ENCODE assay signal across 14 mouse cellular contexts in the genomic region with DNA sequence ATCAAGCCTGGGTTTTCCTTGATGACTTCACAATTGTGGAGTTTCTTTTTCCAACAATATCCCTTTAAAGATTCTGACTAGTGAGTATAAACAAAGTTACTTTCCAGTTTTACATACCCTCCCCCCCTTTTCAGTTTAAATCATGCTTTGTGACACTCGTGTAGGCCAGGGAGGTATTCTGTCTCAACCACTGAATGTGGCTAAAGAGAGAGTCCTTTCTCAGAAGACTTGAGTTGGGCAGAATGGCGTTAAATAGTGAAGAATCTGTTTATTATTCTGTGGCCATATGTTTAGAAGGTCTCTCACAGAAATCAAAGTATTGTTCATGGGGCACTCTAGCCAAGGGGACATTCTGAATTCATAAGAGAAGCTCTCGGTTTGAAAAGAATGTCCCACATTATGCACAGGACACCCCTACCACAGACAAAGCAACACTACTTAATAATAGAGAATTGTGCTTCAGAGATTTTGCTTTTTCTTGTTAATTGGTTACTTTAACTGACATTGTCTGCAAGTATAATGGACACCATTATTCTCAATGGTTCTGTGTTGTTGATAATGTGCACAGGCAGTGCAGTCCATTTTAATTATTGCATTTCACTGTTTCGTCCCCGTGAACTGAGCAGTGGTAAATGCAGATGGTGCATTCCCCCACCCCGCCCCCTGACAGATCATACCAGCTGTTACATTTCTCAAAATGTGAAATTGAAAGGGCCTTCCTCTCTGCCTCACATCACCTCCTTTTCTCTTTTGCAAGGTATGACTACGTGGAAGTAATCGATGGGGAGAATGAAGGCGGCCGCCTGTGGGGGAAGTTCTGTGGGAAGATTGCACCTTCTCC. TPM values are rescaled to one million over a fixed set of nuclear protein-coding genes. Genes with fewer than 3 reads are reported as not detected.
DNase-seq lines count a peak whose midpoint lies in the region; ATAC-seq lines count a peak whose summit lies in the region.
"Had no signal": no experiment of that assay in that cellular context is flagged by ENCODE, and none has a peak within 500 bp of the region (broad histone marks: within the 10 kb centered on the region; RNA-seq: fewer than 3 reads in every experiment).

No protein-coding gene starts in this region.

- H3K4me3 ChIP-seq in embryonic facial prominence, embryonic 11.5 days (ENCODE audit: low read depth, low read length): no peak overlapping the region
- H3K4me3 ChIP-seq in embryonic facial prominence, embryonic 10.5 days: no peak overlapping the region
- no peak overlapping the region for H3K4me3 ChIP-seq in midbrain, embryonic 12.5 days
- H3K4me3 ChIP-seq in midbrain, embryonic 15.5 days: no peak overlapping the region
- no peak overlapping the region for H3K4me3 ChIP-seq in hindbrain, embryonic 11.5 days (ENCODE audit: low read depth, low read length)
- no peak overlapping the region for H3K4me3 ChIP-seq in midbrain, embryonic 16.5 days (ENCODE audit: low read depth, low read length)
- H3K4me3 ChIP-seq: embryonic facial prominence, embryonic 12.5 days; heart, embryonic 15.5 days had no signal

- H3K36me3 ChIP-seq in embryonic facial prominence, embryonic 11.5 days (replicated peaks; ENCODE audit: control insufficient read depth, insufficient read depth, low read depth, low read length): no peaks in the 10 kb centered on the region
- H3K36me3 ChIP-seq in embryonic facial prominence, embryonic 10.5 days (replicated peaks): no peaks in the 10 kb centered on the region; the same call in 1 of the 2 replicates
- no peaks in the 10 kb centered on the region for H3K36me3 ChIP-seq in midbrain, embryonic 12.5 days
- H3K36me3 ChIP-seq in midbrain, embryonic 15.5 days (replicated peaks): no peaks in the 10 kb centered on the region
- H3K36me3 ChIP-seq in hindbrain, embryonic 11.5 days (ENCODE audit: control insufficient read depth, insufficient read depth, low read length): no peaks in the 10 kb centered on the region
- 0 out of 2 replicates have a peak, but pooled peaks cover 5% of the 10 kb centered on the region for H3K36me3 ChIP-seq in midbrain, embryonic 16.5 days (ENCODE audit: control insufficient read depth, insufficient read depth, low read length)
- H3K36me3 ChIP-seq: embryonic facial prominence, embryonic 12.5 days had no signal

- H3K9me3 ChIP-seq in embryonic facial prominence, embryonic 11.5 days (replicated peaks; ENCODE audit: control insufficient read depth, low read length): no peaks in the 10 kb centered on the region
- H3K9me3 ChIP-seq in embryonic facial prominence, embryonic 10.5 days: no peaks in the 10 kb centered on the region
- no peaks in the 10 kb centered on the region for H3K9me3 ChIP-seq in midbrain, embryonic 12.5 days
- no peaks in the 10 kb centered on the region for H3K9me3 ChIP-seq in midbrain, embryonic 15.5 days
- no peaks in the 10 kb centered on the region for H3K9me3 ChIP-seq in hindbrain, embryonic 11.5 days (ENCODE audit: control insufficient read depth, low read length)
- H3K9me3 ChIP-seq in midbrain, embryonic 16.5 days (replicated peaks; ENCODE audit: control insufficient read depth, low read length, poor library complexity, severe bottlenecking): no peaks in the 10 kb centered on the region
- H3K9me3 ChIP-seq: embryonic facial prominence, embryonic 12.5 days; heart, embryonic 15.5 days had no signal

- no peak overlapping the region for H3K9ac ChIP-seq in embryonic facial prominence, embryonic 11.5 days (replicated peaks; ENCODE audit: low read length)
- no peak overlapping the region for H3K9ac ChIP-seq in midbrain, embryonic 12.5 days (replicated peaks)
- H3K9ac ChIP-seq in midbrain, embryonic 15.5 days: no peak overlapping the region
- no peak overlapping the region for H3K9ac ChIP-seq in hindbrain, embryonic 11.5 days (ENCODE audit: low read depth, low read length)
- no peak overlapping the region for H3K9ac ChIP-seq in midbrain, embryonic 16.5 days (ENCODE audit: low read depth, low read length)
- H3K9ac ChIP-seq: embryonic facial prominence, embryonic 12.5 days; heart, embryonic 15.5 days had no signal

- no peak overlapping the region for H3K4me2 ChIP-seq in embryonic facial prominence, embryonic 11.5 days (ENCODE audit: low read depth, low read length)
- H3K4me2 ChIP-seq in midbrain, embryonic 12.5 days (replicated peaks): no peak overlapping the region
- H3K4me2 ChIP-seq in midbrain, embryonic 15.5 days: no peak overlapping the region
- H3K4me2 ChIP-seq in hindbrain, embryonic 11.5 days (replicated peaks; ENCODE audit: low read depth, low read length): no peak overlapping the region
- H3K4me2 ChIP-seq in midbrain, embryonic 16.5 days (ENCODE audit: low read length): no peak overlapping the region
- H3K4me2 ChIP-seq: embryonic facial prominence, embryonic 12.5 days; heart, embryonic 15.5 days had no signal

- H3K4me1 ChIP-seq in embryonic facial prominence, embryonic 11.5 days (ENCODE audit: control insufficient read depth, insufficient read depth, low read length): no peaks in the 10 kb centered on the region
- H3K4me1 ChIP-seq in embryonic facial prominence, embryonic 10.5 days: peaks cover 36% of the 10 kb centered on the region
- peaks cover 31% of the 10 kb centered on the region for H3K4me1 ChIP-seq in midbrain, embryonic 12.5 days
- peaks cover 32% of the 10 kb centered on the region for H3K4me1 ChIP-seq in midbrain, embryonic 15.5 days
- H3K4me1 ChIP-seq in hindbrain, embryonic 11.5 days (replicated peaks; ENCODE audit: control insufficient read depth, insufficient read depth, low read length): peaks cover 7% of the 10 kb centered on the region; the same call in 1 of the 2 replicates
- peaks cover 24% of the 10 kb centered on the region for H3K4me1 ChIP-seq in midbrain, embryonic 16.5 days (ENCODE audit: control insufficient read depth, insufficient read depth, low read length)

- H3K27me3 ChIP-seq in embryonic facial prominence, embryonic 11.5 days (ENCODE audit: control insufficient read depth, insufficient read depth, low read length): no peaks in the 10 kb centered on the region
- H3K27me3 ChIP-seq in embryonic facial prominence, embryonic 10.5 days (replicated peaks; ENCODE audit: low read depth, poor library complexity, severe bottlenecking): peaks cover 3% of the 10 kb centered on the region; the same call in 1 of the 2 replicates
- H3K27me3 ChIP-seq in midbrain, embryonic 12.5 days: no peaks in the 10 kb centered on the region
- H3K27me3 ChIP-seq in midbrain, embryonic 15.5 days (replicated peaks): no peaks in the 10 kb centered on the region
- no peaks in the 10 kb centered on the region for H3K27me3 ChIP-seq in hindbrain, embryonic 11.5 days (ENCODE audit: control insufficient read depth, insufficient read depth, low read length)
- H3K27me3 ChIP-seq in midbrain, embryonic 16.5 days (ENCODE audit: control insufficient read depth, insufficient read depth, low read depth, low read length): no peaks in the 10 kb centered on the region
- H3K27me3 ChIP-seq: embryonic facial prominence, embryonic 12.5 days; heart, embryonic 15.5 days had no signal

- ATAC-seq in embryonic facial prominence, embryonic 11.5 days (replicated peaks; ENCODE audit: insufficient number of reproducible peaks, low FRiP score, low TSS enrichment, low read depth): 0 out of 2 replicates have a peak, but pooled peaks have one; percentile 44
- ATAC-seq in midbrain, embryonic 12.5 days (ENCODE audit: low FRiP score, low read depth): peak; percentile 73; the same call in 1 of the 2 replicates
- ATAC-seq in midbrain, embryonic 15.5 days (replicated peaks): no peak
- peak; percentile 81 for ATAC-seq in hindbrain, embryonic 11.5 days (ENCODE audit: low FRiP score)
- no peak for ATAC-seq in midbrain, embryonic 16.5 days

- no peak overlapping the region for H3K27ac ChIP-seq in embryonic facial prominence, embryonic 11.5 days (replicated peaks; ENCODE audit: low read depth, low read length)
- no peak overlapping the region for H3K27ac ChIP-seq in embryonic facial prominence, embryonic 10.5 days (replicated peaks)
- H3K27ac ChIP-seq in midbrain, embryonic 12.5 days (replicated peaks): peak overlapping the region; percentile 43; the same call in 1 of the 2 replicates
- no peak overlapping the region for H3K27ac ChIP-seq in midbrain, embryonic 15.5 days
- H3K27ac ChIP-seq in hindbrain, embryonic 11.5 days (ENCODE audit: low read depth, low read length): no peak overlapping the region
- H3K27ac ChIP-seq in midbrain, embryonic 16.5 days (ENCODE audit: low read length): 0 out of 2 replicates have a peak overlapping the region, but pooled peaks have one; percentile 17
- H3K27ac ChIP-seq: embryonic facial prominence, embryonic 12.5 days had no signal

- no peak for DNase-seq in embryonic facial prominence, embryonic 11.5 days (ENCODE audit: low spot score)
- no peak for DNase-seq in embryonic facial prominence, embryonic 10.5 days (ENCODE audit: low spot score)
- DNase-seq in hindbrain, embryonic 11.5 days (ENCODE audit: low spot score): peak; percentile 15
- DNase-seq in gastrocnemius, postnatal 4 days (ENCODE audit: low spot score in 2 of 2): no peak
- DNase-seq in kidney, postnatal 10 days: no peak
- DNase-seq: cerebellum, adult 2 months; gastrocnemius, postnatal 25 days; kidney, adult 18-20 months; liver had no signal

- WGBS in embryonic facial prominence, embryonic 11.5 days: 67% methylated on average over 10 of the region's 10 CpGs
- 75% methylated on average over 10 of the region's 10 CpGs for WGBS in embryonic facial prominence, embryonic 10.5 days
- 52% methylated on average over 10 of the region's 10 CpGs for whole genome bisulfite sequencing in midbrain, embryonic 12.5 days
- 47% methylated on average over 10 of the region's 10 CpGs for WGBS in midbrain, embryonic 15.5 days
- 61% methylated on average over 10 of the region's 10 CpGs for WGBS in hindbrain, embryonic 11.5 days
- WGBS in midbrain, embryonic 16.5 days: 42% methylated on average over 10 of the region's 10 CpGs

RNA-seq across cellular contexts. Expression of gene Nrp1, which starts 59.8 kb away (rescaled TPM):
- polyA plus RNA-seq in embryonic facial prominence, embryonic 11.5 days (2014; fragmentation: Nextera tagmentation; extraction: Ambion mirVana): 42.8 and 42.9 TPM in 2 replicates
- polyA plus RNA-seq in embryonic facial prominence, embryonic 10.5 days (2016; fragmentation: Nextera tagmentation; extraction: Ambion mirVana): 34.2 and 39.4 TPM in 2 replicates
- polyA plus RNA-seq in midbrain, embryonic 12.5 days (2016; fragmentation: Nextera tagmentation; extraction: Ambion mirVana): 34.8 and 35.3 TPM in 2 replicates
- polyA plus RNA-seq in midbrain, embryonic 15.5 days (2015; fragmentation: Nextera tagmentation; extraction: Ambion mirVana): 77.4 and 89.0 TPM in 2 replicates
- polyA plus RNA-seq in hindbrain, embryonic 11.5 days (2014; fragmentation: Nextera tagmentation; extraction: Ambion mirVana): 29.1 and 34.3 TPM in 2 replicates
- polyA plus RNA-seq in midbrain, embryonic 16.5 days (2015; fragmentation: Nextera tagmentation; extraction: Ambion mirVana): 81.3 and 85.8 TPM in 2 replicates
- 10 to 100 TPM; 85.3 to 87.5 TPM for total RNA-seq in gastrocnemius, postnatal 4 days (2021)

Comparison
In these comparisons a context has a peak if more than half of its experiments do, and no peak if none do; other contexts are left out.
1. ATAC-seq: peak in embryonic facial prominence, embryonic 11.5 days (single experiment), midbrain, embryonic 12.5 days (single experiment) and hindbrain, embryonic 11.5 days (single experiment); none in midbrain, embryonic 15.5 days (single experiment) and midbrain, embryonic 16.5 days (single experiment).
2. H3K27ac ChIP-seq: peak in midbrain, embryonic 12.5 days (single experiment) and midbrain, embryonic 16.5 days (single experiment); none in embryonic facial prominence, embryonic 11.5 days (single experiment), embryonic facial prominence, embryonic 10.5 days (single experiment), midbrain, embryonic 15.5 days (single experiment) and hindbrain, embryonic 11.5 days (single experiment).